Mouse (Mus musculus) erythroblast, adult 5-6 weeks (primary cell): ENCODE measurements around the gene Atp2b2. TPM values are rescaled to one million over a fixed set of nuclear protein-coding genes. Genes with fewer than 3 reads are reported as not detected.

ENCODE experiments used
- total RNA-seq, 2 experiments: library from RNA; stranded (forward) in 1 of 2; stranded (reverse) in 1 of 2; fragments of 150-400 nt in 1 of 2; fragments of 200-764, 138-1000 nt in 1 of 2; gene quantifications; 2 replicates each; pipeline versions ENCODE4 v1.2.3 to v1.2.4; 2015 to 2017; ENCODE audit warnings: low replicate concordance in 2 of 2

Atp2b2 gene
- total RNA-seq, 2 experiments from 2014 or later = under 0.01 TPM; not detected in 1

Other genes with a start within 250 kb of the Atp2b2 start
- not detected in 2 replicates for gene Slc6a11, start 88.6 kb upstream of the Atp2b2 start, total RNA-seq (2015; ENCODE audit: low replicate concordance)
- 0.14 TPM in 1 of 2 replicates, not detected in the other for gene Slc6a11, start 88.6 kb upstream of the Atp2b2 start, total RNA-seq (2017; ENCODE audit: low replicate concordance)
- not detected in 2 replicates for gene Slc6a1, start 240.0 kb upstream of the Atp2b2 start, total RNA-seq (2015; ENCODE audit: low replicate concordance)
- gene Slc6a1, start 240.0 kb upstream of the Atp2b2 start, total RNA-seq (2017; ENCODE audit: low replicate concordance) = not detected in 2 replicates